Mouse (Mus musculus) B cell, adult 62 days (primary cell): Measurements from ENCODE around the gene Cnksr1. TPM values are rescaled to one million over a fixed set of nuclear protein-coding genes. Genes with fewer than 3 reads are reported as not detected.

Experiments
- total RNA-seq: library from RNA; stranded (reverse); gene quantifications from 4 replicates; pipeline ENCODE4 v1.2.4, GENCODE M21; 2023

Gene Cnksr1
- total RNA-seq = 0.69 TPM in 1 of 4 replicates, not detected in the others

DNA sequence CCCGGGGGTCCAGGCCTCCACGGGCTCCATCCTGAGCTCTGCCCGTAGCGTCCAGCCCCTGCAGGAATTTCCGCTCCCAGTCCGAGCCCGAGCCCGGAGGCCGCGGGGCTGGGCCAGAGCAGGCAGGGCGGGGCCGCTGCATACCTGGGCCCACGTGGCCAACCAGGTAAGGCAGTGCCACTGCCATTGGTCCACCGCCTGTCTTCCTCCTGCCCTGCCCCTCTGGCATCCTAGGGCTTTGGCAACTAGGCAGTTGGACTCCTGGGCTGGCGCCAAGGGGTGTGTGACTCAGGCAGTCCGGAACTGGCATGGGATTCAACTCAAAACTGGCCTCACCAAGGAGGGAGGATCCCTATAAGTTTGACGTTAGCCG is at the start of gene Cnksr1:
Gene Cnksr1 (minus strand): TSS at position 121 of the 373 bp plus-strand sequence.

DNA sequence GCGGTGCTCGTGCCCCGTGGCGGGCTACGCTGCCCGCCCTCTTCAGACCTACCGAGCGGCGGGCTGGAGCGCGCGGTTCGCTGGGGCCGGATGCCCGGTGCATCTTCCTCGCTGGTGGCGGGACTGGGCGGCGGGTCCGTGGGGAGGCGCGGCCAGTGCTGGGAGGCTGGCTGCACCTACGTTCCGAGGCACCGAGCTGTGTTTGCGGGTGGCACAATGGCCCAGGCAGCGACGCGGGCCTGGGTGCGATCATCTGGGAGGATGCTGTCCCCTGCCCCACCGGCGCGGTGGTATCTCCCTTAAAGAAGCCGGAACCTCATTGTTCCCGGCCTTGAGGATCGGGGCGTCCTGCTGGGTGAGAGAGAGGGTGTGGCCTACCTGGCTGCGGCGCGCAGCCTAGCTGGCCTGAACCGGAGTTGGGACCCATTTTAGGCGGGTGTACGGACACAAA is 49.4 kb upstream of the Cnksr1 start, which contains the start of gene Pdik1l:
Gene Pdik1l (minus strand): TSS at position 321 of the 451 bp plus-strand sequence.

DNA sequence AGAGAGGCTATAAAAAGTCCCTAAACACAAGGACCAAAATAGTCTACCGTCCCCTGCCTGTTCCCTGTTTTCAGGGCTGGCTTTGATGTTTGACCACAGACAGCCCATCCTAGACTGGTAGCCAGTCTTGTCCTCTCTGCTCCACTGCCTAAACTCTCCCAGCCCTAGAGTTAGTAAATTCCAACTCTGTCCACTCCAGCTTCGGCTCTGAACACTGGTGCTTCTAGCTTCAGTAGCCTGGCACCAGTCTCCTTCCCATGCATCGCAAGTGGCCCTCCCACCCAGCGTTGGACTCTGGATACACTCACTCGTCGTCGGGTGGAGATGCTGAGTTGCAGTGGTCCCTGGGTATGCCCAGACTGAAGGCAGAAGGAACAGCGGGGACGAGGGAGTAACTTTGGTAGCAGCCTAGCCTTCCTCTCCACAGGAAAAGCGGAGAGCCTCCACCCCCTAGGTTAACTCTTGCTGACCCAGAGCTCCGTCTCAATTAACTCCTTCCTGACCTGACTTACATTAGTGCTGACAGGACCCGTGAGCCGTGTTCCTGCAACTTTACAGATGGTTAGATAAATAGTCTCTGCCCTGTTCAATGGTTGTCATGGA is 15.6 kb upstream of the Cnksr1 start, which contains the start of gene Grrp1:
Gene Grrp1 (minus strand): TSS at position 385 of the 603 bp plus-strand sequence.

DNA sequence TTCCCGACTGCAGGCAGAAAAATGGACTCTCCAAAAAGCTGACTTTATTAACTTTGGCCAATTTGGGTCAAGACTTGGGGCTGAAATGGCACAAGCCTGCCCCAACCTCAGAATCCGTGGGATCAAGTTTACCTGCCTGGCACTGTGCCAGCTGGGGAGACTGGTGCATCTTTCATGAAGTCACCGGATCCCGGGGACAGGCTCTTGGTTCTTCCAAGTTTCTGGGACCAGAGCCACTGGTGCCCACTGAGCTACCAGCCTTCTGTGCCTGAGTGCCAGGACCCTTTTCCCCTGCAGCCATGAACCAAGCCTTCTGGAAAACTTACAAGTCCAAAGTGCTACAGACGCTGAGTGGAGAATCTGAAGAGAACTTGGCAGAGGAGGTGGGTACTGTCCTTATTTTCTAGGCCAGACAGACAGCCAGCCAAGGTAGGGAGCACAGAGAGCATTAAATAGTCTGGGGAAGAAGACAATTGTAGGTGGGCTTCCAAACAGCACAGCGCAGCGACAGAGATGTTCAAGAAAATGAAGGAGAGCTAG is 8.6 kb upstream of the Cnksr1 start, which contains the start of gene Gm30191:
Gene Gm30191 (plus strand): TSS at position 217 of the 540 bp plus-strand sequence.

DNA sequence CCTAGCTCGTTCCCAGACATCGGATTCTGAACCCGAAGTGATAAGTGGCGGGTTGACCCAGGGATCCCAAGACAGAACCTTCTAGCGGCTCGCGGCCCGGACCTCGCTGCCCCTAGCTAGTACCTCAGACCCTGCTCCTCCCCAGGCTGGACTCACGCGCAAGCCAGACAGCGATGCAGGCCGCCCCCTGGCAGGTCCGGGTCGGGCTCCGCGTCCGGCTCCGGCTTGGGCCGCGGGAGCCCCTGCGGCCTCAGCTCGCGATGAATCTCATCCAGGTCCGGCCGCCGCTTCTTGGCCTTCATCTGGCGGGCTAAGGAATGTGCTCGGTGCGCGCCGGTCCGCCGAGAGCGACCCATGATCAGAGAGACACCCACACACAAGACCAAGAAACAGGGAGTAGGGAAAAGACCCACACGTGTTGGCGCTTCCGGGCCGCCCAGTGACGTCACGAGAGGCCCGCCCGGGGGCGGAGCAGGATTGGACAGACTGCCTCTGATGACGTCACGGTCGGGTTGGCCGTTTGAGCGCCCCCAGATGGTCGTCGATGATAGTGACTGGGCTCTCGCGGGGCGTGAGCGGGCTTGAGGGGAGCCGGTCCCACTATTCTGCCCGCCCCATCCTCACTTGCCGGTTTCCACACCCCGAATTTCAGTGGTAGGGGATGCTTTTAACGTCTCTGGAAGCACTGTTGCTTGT is 7.1 kb upstream of the Cnksr1 start, which contains the start of gene Zfp593:
Gene Zfp593 (minus strand): TSS at position 445 of the 696 bp plus-strand sequence.

DNA sequence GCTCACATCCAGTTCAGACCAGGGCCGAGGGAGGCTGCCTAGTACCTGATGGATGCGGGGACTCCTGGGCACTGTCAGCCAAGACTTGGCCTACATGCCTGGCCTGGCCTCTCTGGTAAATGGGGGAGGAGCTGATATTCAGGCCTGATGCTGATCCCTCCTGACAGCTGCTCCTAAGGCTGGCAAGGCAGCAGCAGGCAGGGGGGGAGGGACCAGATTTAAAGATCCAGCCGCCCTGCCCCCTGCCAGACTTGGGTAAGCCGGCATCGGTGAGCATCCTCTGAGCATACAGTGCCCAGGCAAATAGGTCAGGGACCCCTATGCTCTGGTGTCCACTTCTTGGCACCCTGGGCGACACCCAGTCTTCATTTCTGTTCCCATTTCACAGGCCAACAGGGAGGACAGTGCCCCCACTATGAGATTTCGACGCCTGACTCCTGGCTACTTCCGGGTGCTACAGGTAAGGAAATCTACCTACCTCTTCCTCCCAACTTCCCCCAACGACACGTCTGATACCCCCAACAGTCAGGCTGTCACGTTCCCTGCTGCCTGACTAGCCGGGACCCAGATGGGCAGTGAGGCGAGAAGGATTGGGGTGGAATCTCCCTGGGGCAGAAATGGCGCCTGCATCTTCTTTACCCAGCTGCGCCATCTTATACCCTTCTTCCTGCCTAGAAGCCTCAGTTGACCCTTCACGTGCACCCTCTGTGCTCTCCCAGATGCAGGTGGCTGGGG is 5.5 kb upstream of the Cnksr1 start, which contains the start of gene E130218I03Rik:
Gene E130218I03Rik (plus strand): TSS at position 147 of the 735 bp plus-strand sequence.

DNA sequence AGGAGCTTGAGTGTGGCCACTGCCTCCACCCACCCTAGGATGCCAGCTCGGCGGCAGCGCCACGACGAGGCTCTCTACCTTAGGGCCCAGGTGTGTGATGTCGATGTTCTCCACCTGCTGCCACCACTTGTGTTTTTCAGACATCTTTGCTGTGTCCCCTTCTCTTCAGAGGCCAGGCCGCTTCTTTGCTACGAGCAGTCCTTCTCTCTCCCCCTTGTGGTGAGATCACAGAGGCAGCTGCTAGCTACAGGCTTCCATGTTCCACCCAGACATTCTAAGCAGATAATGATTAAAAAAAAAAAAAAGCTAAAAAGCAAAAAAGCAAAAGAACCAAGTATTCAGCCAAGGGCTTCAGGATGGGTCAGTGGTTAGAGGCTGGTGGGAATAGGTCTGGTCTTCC is 11.0 kb downstream of the Cnksr1 start, which contains the start of gene Catsper4:
Gene Catsper4 (minus strand): TSS at position 190 of the 400 bp plus-strand sequence.

DNA sequence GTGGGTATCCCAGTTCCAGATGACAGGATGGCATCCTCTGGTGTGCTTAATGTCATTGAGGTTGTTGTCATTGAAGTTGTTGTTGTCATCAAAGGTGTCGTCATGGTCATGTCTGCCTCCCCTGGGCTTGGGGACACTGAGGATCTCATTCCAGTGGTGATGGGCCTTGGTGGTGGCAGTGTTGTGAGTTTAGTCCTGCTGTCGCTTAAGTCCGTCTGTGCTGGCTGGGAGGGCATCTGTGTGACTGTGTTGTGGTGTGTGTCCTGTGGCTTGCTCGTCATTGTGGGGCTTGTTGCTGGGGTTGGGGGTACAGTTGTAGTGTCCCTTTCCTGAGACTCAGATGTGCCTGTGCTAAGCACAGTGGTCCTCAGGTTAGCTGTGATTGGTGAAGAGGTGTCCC is 35.3 kb downstream of the Cnksr1 start, which contains the start of gene Gm7534:
Gene Gm7534 (minus strand): TSS at position 101 of the 400 bp plus-strand sequence.

Other genes with a start within 250 kb of the Cnksr1 start
- 26.2 to 33.2 TPM (median 31.3 TPM) in 4 replicates for gene Dhdds, start 237.5 kb downstream of the Cnksr1 start, total RNA-seq
- not detected in 4 replicates for gene Lin28a, start 219.6 kb downstream of the Cnksr1 start, total RNA-seq
- not detected in 4 replicates for gene Zfp683, start 184.6 kb downstream of the Cnksr1 start, total RNA-seq
- gene Crybg2, start 177.6 kb downstream of the Cnksr1 start, total RNA-seq = 8.5 to 12.5 TPM (median 10.6 TPM) in 4 replicates
- 1,472 to 1,719 TPM (median 1,551 TPM) in 4 replicates for gene Cd52, start 143.3 kb downstream of the Cnksr1 start, total RNA-seq
- 42.9 to 49.3 TPM (median 46.2 TPM) in 4 replicates for gene Ubxn11, start 135.8 kb downstream of the Cnksr1 start, total RNA-seq
- gene Sh3bgrl3, start 109.6 kb downstream of the Cnksr1 start, total RNA-seq = 609 to 689 TPM (median 657 TPM) in 4 replicates
- 18.4 to 30.3 TPM (median 22.9 TPM) in 4 replicates for gene Cep85, start 51.3 kb downstream of the Cnksr1 start, total RNA-seq
- gene Gm7534, start 35.4 kb downstream of the Cnksr1 start, total RNA-seq = not detected in 4 replicates
- gene Catsper4, start 11.0 kb downstream of the Cnksr1 start, total RNA-seq = not detected in 4 replicates
- not detected in 4 replicates for gene E130218I03Rik, start 5.3 kb upstream of the Cnksr1 start, total RNA-seq
- 25.1 to 28.5 TPM (median 27.5 TPM) in 4 replicates for gene Zfp593, start 7.2 kb upstream of the Cnksr1 start, total RNA-seq
- gene Gm30191, start 8.5 kb upstream of the Cnksr1 start, total RNA-seq = not detected in 4 replicates
- gene Grrp1, start 15.7 kb upstream of the Cnksr1 start, total RNA-seq = not detected in 4 replicates
- gene Pdik1l, start 49.5 kb upstream of the Cnksr1 start, total RNA-seq = 9.3 to 13.0 TPM (median 11.1 TPM) in 4 replicates
- not detected in 4 replicates for gene Trim63, start 76.7 kb upstream of the Cnksr1 start, total RNA-seq
- gene Slc30a2, start 104.8 kb upstream of the Cnksr1 start, total RNA-seq = not detected in 4 replicates
- gene Extl1, start 145.5 kb upstream of the Cnksr1 start, total RNA-seq = 1.5 to 2.0 TPM (median 1.7 TPM) in 4 replicates
- gene Pafah2, start 157.9 kb upstream of the Cnksr1 start, total RNA-seq = 1.4 to 3.0 TPM (median 2.1 TPM) in 4 replicates
- 29.6 to 39.7 TPM (median 33.1 TPM) in 4 replicates for gene Stmn1, start 229.9 kb upstream of the Cnksr1 start, total RNA-seq